Mouse (Mus musculus): ENCODE measurements around the gene Gm9045. TPM values are rescaled to one million over a fixed set of nuclear protein-coding genes. Genes with fewer than 3 reads are reported as not detected.

The Gm9045 gene
- polyA plus RNA-seq, 1 experiment from 2014 or later, result 0.10 TPM

Other genes with a start within 250 kb of the Gm9045 start
- 29.3 and 29.8 TPM in 2 replicates for gene Mdm1, start 196.0 kb downstream of the Gm9045 start, polyA plus RNA-seq (2015; fragmentation: Nextera tagmentation; extraction: Ambion mirVana)
- not detected in 2 replicates for gene Il22, start 132.9 kb downstream of the Gm9045 start, polyA plus RNA-seq (2015; fragmentation: Nextera tagmentation; extraction: Ambion mirVana)
- gene Gm32717, start 97.1 kb downstream of the Gm9045 start, polyA plus RNA-seq (2015; fragmentation: Nextera tagmentation; extraction: Ambion mirVana), result not detected in 2 replicates
- gene Gm32802, start 79.1 kb downstream of the Gm9045 start, polyA plus RNA-seq (2015; fragmentation: Nextera tagmentation; extraction: Ambion mirVana), result not detected in 2 replicates
- not detected in 2 replicates for gene Iltifb, start 42.8 kb downstream of the Gm9045 start, polyA plus RNA-seq (2015; fragmentation: Nextera tagmentation; extraction: Ambion mirVana)
- gene Gm9040, start 10.9 kb downstream of the Gm9045 start, polyA plus RNA-seq (2015; fragmentation: Nextera tagmentation; extraction: Ambion mirVana), result not detected in 2 replicates
- not detected in 2 replicates for gene Gm9044, start 5.4 kb downstream of the Gm9045 start, polyA plus RNA-seq (2015; fragmentation: Nextera tagmentation; extraction: Ambion mirVana)
- gene Gm9046, start 5.4 kb upstream of the Gm9045 start, polyA plus RNA-seq (2015; fragmentation: Nextera tagmentation; extraction: Ambion mirVana), result not detected in 2 replicates
- gene Gm9048, start 10.8 kb upstream of the Gm9045 start, polyA plus RNA-seq (2015; fragmentation: Nextera tagmentation; extraction: Ambion mirVana), result not detected in 2 replicates
- gene Gm9049, start 16.3 kb upstream of the Gm9045 start, polyA plus RNA-seq (2015; fragmentation: Nextera tagmentation; extraction: Ambion mirVana), result 0.08 and 0.10 TPM in 2 replicates
- not detected in 2 replicates for gene Ifng, start 103.2 kb upstream of the Gm9045 start, polyA plus RNA-seq (2015; fragmentation: Nextera tagmentation; extraction: Ambion mirVana)

Measured in kidney, embryonic 15.5 days (tissue).